ENCODE assay signal across 17 mouse cellular contexts in the genomic region with DNA sequence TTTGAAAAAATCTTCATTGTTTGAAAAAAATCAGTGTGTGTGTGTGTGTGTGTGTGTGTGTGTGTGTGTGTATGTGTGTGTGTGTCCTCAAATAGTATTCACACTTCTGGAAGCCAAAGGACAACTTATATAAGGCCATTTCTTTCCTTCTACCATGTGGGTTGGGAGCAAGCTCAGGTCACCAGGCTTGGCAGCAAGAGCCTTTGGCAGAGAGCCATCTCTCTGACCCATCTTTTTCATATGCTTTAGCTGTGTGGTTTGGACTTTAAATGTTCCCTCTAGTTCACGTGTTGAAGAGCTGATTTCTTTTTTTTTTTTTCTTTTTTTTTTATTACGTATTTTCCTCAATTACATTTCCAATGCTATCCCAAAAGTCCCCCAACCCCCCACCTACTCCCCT.
DNase-seq lines count a peak whose midpoint lies in the region; ATAC-seq and TF ChIP-seq lines count a peak whose summit lies in the region.
"Had no signal": no experiment of that assay in that cellular context is flagged by ENCODE, and none has a peak within 500 bp of the region (broad histone marks: within the 10 kb centered on the region; RNA-seq: fewer than 3 reads in every experiment).

No protein-coding gene starts in this region.

- DNase-seq in cerebellum, adult 9-10 months: peak; percentile 13
- DNase-seq in cerebellum, adult 11 months: no peak
- DNase-seq in liver, adult 2 months (ENCODE audit: extremely low read depth, low read depth, low spot score): peak; percentile 59
- no peak for DNase-seq in liver, embryonic 11.5 days (ENCODE audit: low spot score)
- DNase-seq in cerebellum, postnatal 10 days: peak; percentile 64 to 65
- DNase-seq in skeletal muscle tissue, adult 2 months (ENCODE audit: low read depth, low spot score): peak; percentile 6
- no peak for DNase-seq in left cerebral cortex, adult 9 months (ENCODE audit: low spot score in 2 of 2)
- DNase-seq: gastrocnemius, postnatal 25 days; lung, adult 2 months; retina, postnatal 1 day had no signal

- H3K9me3 ChIP-seq in liver, embryonic 11.5 days (ENCODE audit: control insufficient read depth, low read length): no peaks in the 10 kb centered on the region
- H3K9me3 ChIP-seq: G1E; heart, embryonic 15.5 days; hindbrain, embryonic 15.5 days; limb, embryonic 13.5 days; neural tube, embryonic 15.5 days had no signal

- 63% methylated on average over 2 of the region's 2 CpGs for WGBS in liver, adult 2 months
- WGBS in liver, embryonic 11.5 days: 80% methylated on average over 2 of the region's 2 CpGs

- H3K36me3 ChIP-seq in liver, adult 2 months (ENCODE audit: control insufficient read depth, insufficient read depth, low read length): no peaks in the 10 kb centered on the region
- H3K36me3 ChIP-seq in liver, embryonic 11.5 days (ENCODE audit: control insufficient read depth, insufficient read depth, low read length): no peaks in the 10 kb centered on the region
- H3K36me3 ChIP-seq: G1E; heart, embryonic 15.5 days; hindbrain, embryonic 15.5 days; limb, embryonic 13.5 days; neural tube, embryonic 15.5 days had no signal

- ATAC-seq in liver, embryonic 11.5 days (replicated peaks; ENCODE audit: low FRiP score): no peak

- H3K27ac ChIP-seq in liver, adult 2 months (replicated peaks; ENCODE audit: insufficient read depth, low read depth, low read length): no peak overlapping the region
- no peak overlapping the region for H3K27ac ChIP-seq in liver, embryonic 11.5 days (ENCODE audit: low read depth, low read length)
- H3K27ac ChIP-seq: heart, embryonic 15.5 days; hindbrain, embryonic 15.5 days; kidney, postnatal 0 days; limb, embryonic 13.5 days; neural tube, embryonic 15.5 days; stomach, postnatal 0 days had no signal

- H3K9ac ChIP-seq in liver, adult 2 months (ENCODE audit: low read depth, low read length): no peak overlapping the region
- no peak overlapping the region for H3K9ac ChIP-seq in liver, embryonic 11.5 days (ENCODE audit: low read depth, low read length)
- H3K9ac ChIP-seq: heart, embryonic 15.5 days; hindbrain, embryonic 15.5 days; limb, embryonic 13.5 days; neural tube, embryonic 15.5 days had no signal

- no peaks in the 10 kb centered on the region for H3K27me3 ChIP-seq in liver, adult 2 months (ENCODE audit: control insufficient read depth, insufficient read depth, low read length)
- H3K27me3 ChIP-seq in liver, embryonic 11.5 days (replicated peaks; ENCODE audit: control insufficient read depth, insufficient read depth, low read length): no peaks in the 10 kb centered on the region
- H3K27me3 ChIP-seq: heart, embryonic 15.5 days; hindbrain, embryonic 15.5 days; limb, embryonic 13.5 days; neural tube, embryonic 15.5 days had no signal

- no peaks in the 10 kb centered on the region for H3K4me1 ChIP-seq in liver, adult 2 months (ENCODE audit: control insufficient read depth, insufficient read depth, low read length)
- H3K4me1 ChIP-seq in liver, embryonic 11.5 days (replicated peaks; ENCODE audit: control insufficient read depth, insufficient read depth, low read length): no peaks in the 10 kb centered on the region
- H3K4me1 ChIP-seq: heart, embryonic 15.5 days; hindbrain, embryonic 15.5 days; limb, embryonic 13.5 days; neural tube, embryonic 15.5 days had no signal

- no peaks in the 10 kb centered on the region for H3K79me2 ChIP-seq in liver, adult 2 months (ENCODE audit: control insufficient read depth, insufficient read depth, low read length)

- H3K4me3 ChIP-seq in liver, adult 2 months (ENCODE audit: insufficient read depth, low read depth, low read length): no peak overlapping the region
- no peak overlapping the region for H3K4me3 ChIP-seq in liver, embryonic 11.5 days (ENCODE audit: low read depth, low read length)
- H3K4me3 ChIP-seq: heart, embryonic 15.5 days; hindbrain, embryonic 15.5 days; limb, embryonic 13.5 days; neural tube, embryonic 15.5 days had no signal

- TF ChIP-seq CTCF in liver, adult 2 months (IDR thresholded peaks at IDR 0.05; ENCODE audit: low read depth, low read length): no peak

- no peak for TF ChIP-seq POLR2A in liver, adult 2 months (IDR thresholded peaks at IDR 0.05; ENCODE audit: extremely low read depth, insufficient read depth, low read length)

- no peak overlapping the region for H3K4me2 ChIP-seq in liver, embryonic 11.5 days
- H3K4me2 ChIP-seq: heart, embryonic 15.5 days; hindbrain, embryonic 15.5 days; limb, embryonic 13.5 days; neural tube, embryonic 15.5 days had no signal

Comparison
In these comparisons a context has a peak if more than half of its experiments do, and no peak if none do; other contexts are left out.
1. DNase-seq: peak in cerebellum, adult 9-10 months (single experiment), liver, adult 2 months (single experiment), cerebellum, postnatal 10 days (2 of 2) and skeletal muscle tissue, adult 2 months (single experiment); none in cerebellum, adult 11 months (single experiment), liver, embryonic 11.5 days (single experiment) and left cerebral cortex, adult 9 months (0 of 2).